Mouse (Mus musculus) megakaryocyte, embryonic 14.5 days (primary cell): Measurements from ENCODE around the gene Glp2r. TPM values are rescaled to one million over a fixed set of nuclear protein-coding genes. Genes with fewer than 3 reads are reported as not detected.

ENCODE experiments used
- H3K27me3 ChIP-seq: replicated peaks from 2 replicates; pipeline ENCODE3; 2012; ENCODE audit warnings: inconsistent platforms
- H3K36me3 ChIP-seq: replicated peaks from 2 replicates; pipeline ENCODE3; 2012; ENCODE audit warnings: low read length, inconsistent platforms, mixed read lengths
- H3K4me1 ChIP-seq: 2 replicates; pipeline ENCODE4 v1.6.1; 2012; ENCODE audit warnings: inconsistent platforms
- H3K4me3 ChIP-seq: replicated peaks from 2 replicates; pipeline ENCODE3; 2012; ENCODE audit warnings: moderate library complexity, mild to moderate bottlenecking, inconsistent platforms
- H3K9me3 ChIP-seq: 2 replicates; pipeline ENCODE4 v1.6.1; 2012; ENCODE audit warnings: inconsistent platforms
- FLI1 ChIP-seq: IDR thresholded peaks from 2 replicates; pipeline ENCODE4 v1.6.1; 2012; ENCODE audit warnings: low read length, inconsistent platforms, mixed read lengths
- GATA1 ChIP-seq: IDR thresholded peaks from 3 replicates; pipeline ENCODE4 v1.6.1; 2012; ENCODE audit warnings: mixed read lengths, low read length, inconsistent platforms, borderline replicate concordance
- polyA plus RNA-seq: library from polyadenylated mRNA; stranded (reverse); fragments of >175 nt; gene quantifications from 2 replicates; pipeline ENCODE4 v1.2.3, GENCODE M21; 2012; ENCODE audit warnings: low replicate concordance; ENCODE audit not compliant: insufficient read depth

Gene Glp2r
- polyA plus RNA-seq, 1 experiment, result not detected

GRCm38 (mm10) chr11:67686109-67686508 is 84.8 kb downstream of the Glp2r start:
- H3K4me1 ChIP-seq, result no peaks in the 10 kb centered on the region; the same call in 1 of the 2 replicates
- peaks cover 32% of the 10 kb centered on the region for H3K27me3 ChIP-seq
- no peak overlapping the region for H3K4me3 ChIP-seq
- TF ChIP-seq GATA1 (no peak), FLI1 (no peak)
- no peaks in the 10 kb centered on the region for H3K36me3 ChIP-seq
- H3K9me3 ChIP-seq, result no peaks in the 10 kb centered on the region

- no peaks in the 10 kb centered on the region; the same call in 1 of the 2 replicates for H3K4me1 ChIP-seq
- H3K9me3 ChIP-seq, result no peaks in the 10 kb centered on the region
- TF ChIP-seq FLI1 (no peak), GATA1 (no peak)
- H3K4me3 ChIP-seq, result no peak overlapping the region
- no peaks in the 10 kb centered on the region for H3K36me3 ChIP-seq
- H3K27me3 ChIP-seq, result peaks cover 39% of the 10 kb centered on the region
Observed at GRCm38 (mm10) chr11:67681871-67682270, 89.1 kb downstream of the Glp2r start.

DNA sequence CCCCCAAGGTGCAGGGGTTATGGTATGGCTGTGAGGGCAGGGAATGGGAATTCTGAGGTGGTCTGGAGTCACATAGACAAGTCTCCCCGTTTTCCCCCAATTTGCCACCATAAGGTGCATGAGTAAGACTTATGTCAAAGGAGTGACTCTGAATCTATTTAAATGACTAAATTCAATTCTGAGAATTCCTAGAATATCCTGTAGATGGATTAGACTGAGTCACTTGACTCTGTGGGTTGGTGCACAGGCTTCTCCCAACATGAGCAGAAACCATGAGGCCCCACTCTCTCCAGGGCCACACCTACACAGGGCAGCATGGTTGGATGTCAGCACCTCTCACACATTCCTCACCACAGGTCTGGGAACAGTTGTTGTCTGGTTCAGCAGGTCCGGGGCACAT is 91.0 kb downstream of the Glp2r start:
- Histone ChIP-seq H3K9me3 (no peaks in the 10 kb centered on the region), H3K4me1 (peaks cover 9% of the 10 kb centered on the region), H3K27me3 (peaks cover 39% of the 10 kb centered on the region), H3K36me3 (no peaks in the 10 kb centered on the region), H3K4me3 (no peak overlapping the region)
- TF ChIP-seq GATA1 (no peak), FLI1 (no peak)

DNA sequence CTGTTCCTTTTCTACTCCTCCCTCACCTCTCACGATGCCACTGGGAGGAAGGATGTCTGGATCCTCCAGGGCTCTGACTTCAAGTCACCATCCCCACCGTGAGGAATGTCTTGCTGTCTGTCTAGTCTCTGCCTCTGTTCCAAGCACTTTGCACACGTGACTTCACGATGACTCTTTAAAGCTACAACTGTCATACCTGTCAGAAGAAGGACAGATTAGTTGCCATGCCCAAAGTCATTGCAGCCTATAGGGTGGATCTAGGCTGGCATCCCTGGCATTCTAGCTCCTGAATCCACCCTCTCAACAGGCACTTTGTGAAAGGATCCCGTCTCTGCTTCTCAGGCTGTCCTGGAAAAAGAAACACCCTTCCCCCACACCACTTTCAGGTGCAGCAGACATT is 91.7 kb downstream of the Glp2r start:
- no peak overlapping the region for H3K4me3 ChIP-seq
- TF ChIP-seq GATA1, result no peak
- TF ChIP-seq FLI1, result no peak
- H3K36me3 ChIP-seq, result no peaks in the 10 kb centered on the region
- H3K27me3 ChIP-seq, result peaks cover 38% of the 10 kb centered on the region
- H3K4me1 ChIP-seq, result peaks cover 15% of the 10 kb centered on the region
- no peaks in the 10 kb centered on the region for H3K9me3 ChIP-seq

GRCm38 (mm10) chr11:67675562-67676540 is 95.1 kb downstream of the Glp2r start:
- no peak for TF ChIP-seq GATA1
- TF ChIP-seq FLI1, result no peak
- H3K36me3 ChIP-seq, result no peaks in the 10 kb centered on the region
- H3K27me3 ChIP-seq, result peaks cover 46% of the 10 kb centered on the region
- H3K9me3 ChIP-seq, result no peaks in the 10 kb centered on the region
- H3K4me3 ChIP-seq, result no peak overlapping the region
- peaks cover 15% of the 10 kb centered on the region for H3K4me1 ChIP-seq

GRCm38 (mm10) chr11:67672140-67672539 is 98.8 kb downstream of the Glp2r start:
- Histone ChIP-seq H3K4me1 (peaks cover 15% of the 10 kb centered on the region), H3K36me3 (no peaks in the 10 kb centered on the region), H3K4me3 (no peak overlapping the region), H3K27me3 (peaks cover 62% of the 10 kb centered on the region), H3K9me3 (no peaks in the 10 kb centered on the region)
- TF ChIP-seq FLI1 (no peak), GATA1 (no peak)

DNA sequence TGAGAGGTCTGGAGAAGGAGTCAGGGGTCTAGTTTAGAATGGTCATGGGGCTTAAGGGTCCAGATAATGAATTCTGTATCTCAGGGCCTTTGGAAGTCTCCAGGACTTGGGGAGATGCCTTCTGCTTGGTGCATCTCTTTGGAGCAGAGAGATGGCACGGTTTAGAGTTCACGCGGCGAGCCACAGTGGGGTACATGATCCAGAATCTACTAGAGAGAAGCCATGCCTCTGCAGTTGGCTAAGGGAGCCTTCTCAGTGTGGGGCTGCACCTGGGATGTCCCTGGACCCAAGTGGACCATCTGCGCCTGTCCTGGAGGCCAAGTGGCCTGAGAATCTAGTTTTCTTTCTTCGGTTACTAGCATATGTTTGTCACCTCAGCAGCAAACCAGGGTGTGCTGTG is 100.9 kb downstream of the Glp2r start:
- Histone ChIP-seq H3K9me3 (no peaks in the 10 kb centered on the region), H3K27me3 (peaks cover 71% of the 10 kb centered on the region)
- TF ChIP-seq FLI1 (no peak), GATA1 (no peak)

GRCm38 (mm10) chr11:67668460-67669007 is 102.4 kb downstream of the Glp2r start:
- Histone ChIP-seq H3K4me1 (no peaks in the 10 kb centered on the region), H3K36me3 (no peaks in the 10 kb centered on the region), H3K27me3 (peaks cover 76% of the 10 kb centered on the region), H3K9me3 (no peaks in the 10 kb centered on the region), H3K4me3 (no peak overlapping the region)
- TF ChIP-seq FLI1, result no peak
- no peak for TF ChIP-seq GATA1

More for the DNA sequence above, 100.9 kb downstream of the Glp2r start:
- no peaks in the 10 kb centered on the region for H3K36me3 ChIP-seq
- H3K4me1 ChIP-seq, result peaks cover 7% of the 10 kb centered on the region
- no peak overlapping the region for H3K4me3 ChIP-seq

DNA sequence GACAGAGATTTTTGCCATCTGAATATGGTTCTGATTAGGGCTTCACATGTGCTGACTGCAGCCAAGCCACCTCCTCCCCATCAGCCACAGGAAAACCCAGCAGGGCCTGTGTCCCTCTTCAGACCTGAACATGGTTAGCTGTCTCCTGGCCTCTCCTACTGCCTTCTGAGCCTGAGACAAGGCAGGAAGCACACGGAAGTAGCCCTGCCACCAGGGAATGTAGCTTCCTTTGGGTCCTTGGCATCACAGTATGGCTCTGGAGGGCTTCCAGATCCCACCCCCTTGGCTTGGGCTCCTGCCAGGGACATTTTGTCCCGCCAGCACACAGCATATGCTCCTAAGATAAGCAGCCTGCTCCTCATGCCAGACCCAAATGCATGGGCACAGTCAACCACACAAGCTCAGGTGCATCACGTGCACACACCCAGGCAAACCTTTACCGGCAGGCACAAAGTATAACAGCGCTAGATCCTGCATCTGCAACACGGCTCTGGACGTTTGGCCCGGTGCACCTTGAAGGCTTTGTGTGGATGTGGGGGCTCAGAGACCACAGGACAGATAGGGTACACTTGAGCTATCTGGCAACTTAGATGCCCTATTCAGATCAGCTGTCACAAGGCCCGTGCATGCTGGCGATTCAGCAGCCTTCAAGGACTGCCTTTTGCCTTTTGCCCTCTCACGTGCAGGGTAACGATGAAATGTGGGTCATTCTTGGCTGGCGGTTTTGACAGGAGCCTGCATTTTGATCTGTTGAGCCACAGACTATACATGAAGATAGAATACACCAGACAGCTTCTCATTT is 103.2 kb downstream of the Glp2r start:
- H3K27me3 ChIP-seq, result peaks cover 76% of the 10 kb centered on the region
- TF ChIP-seq FLI1 (no peak), GATA1 (no peak)
- no peak overlapping the region for H3K4me3 ChIP-seq

More for the DNA sequence above, 103.2 kb downstream of the Glp2r start:
- no peaks in the 10 kb centered on the region for H3K36me3 ChIP-seq
- no peaks in the 10 kb centered on the region for H3K4me1 ChIP-seq
- H3K9me3 ChIP-seq, result no peaks in the 10 kb centered on the region
